Mouse (Mus musculus): ENCODE data around the gene Grm4.

Grm4 gene

GRCm38 (mm10) chr17:27493389-27493788 lies 27.8 kb downstream of the Grm4 start:
- in situ Hi-C loops (cut with MseI, MboI) = loop anchor here in 1 of 2 experiments (10.0 kb wide), 1 partner anchor 329 kb away; the partner anchor contains the start of gene Ip6k3

DNA sequence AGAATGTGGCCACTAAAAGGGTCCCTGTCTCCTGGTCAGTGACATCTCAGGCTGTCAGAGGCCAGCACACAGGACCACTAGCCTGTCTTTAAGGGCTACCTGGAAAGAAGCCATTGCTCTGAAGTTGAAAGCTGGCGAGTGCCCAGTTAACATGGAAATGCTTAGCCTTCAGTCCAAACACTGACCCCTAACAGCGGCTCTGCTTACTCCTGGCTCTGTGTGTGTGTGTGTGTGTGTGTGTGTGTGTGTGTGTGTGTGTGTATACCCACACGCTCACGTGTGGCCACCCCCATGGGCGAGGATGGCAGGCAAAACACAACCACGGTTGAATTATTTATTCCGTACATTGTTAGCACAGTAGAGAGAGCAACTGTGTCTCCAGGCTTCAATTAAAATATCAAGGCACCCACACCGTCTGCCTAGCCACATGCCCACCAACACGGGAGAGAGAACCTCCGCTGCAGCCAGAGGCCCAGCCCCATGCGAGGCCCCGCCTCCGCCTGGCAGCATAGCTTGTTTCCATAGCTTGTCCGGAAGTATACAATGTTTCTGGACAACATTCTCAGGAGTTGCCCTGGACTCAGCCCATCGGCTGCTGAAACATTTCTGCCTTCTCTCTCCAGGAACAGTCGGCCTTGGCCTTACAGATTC lies 32.9 kb downstream of the Grm4 start:
- in situ Hi-C loops (cut with MseI, MboI) = no loop called here

- in situ Hi-C loops (cut with MseI, MboI) = no loop called here
These were observed 35.3 kb downstream of the Grm4 start for GRCm38 (mm10) chr17:27485940-27486339.

- in situ Hi-C loops (cut with MseI, MboI) = no loop called here
These were observed 37.6 kb downstream of the Grm4 start for GRCm38 (mm10) chr17:27483571-27483970.

DNA sequence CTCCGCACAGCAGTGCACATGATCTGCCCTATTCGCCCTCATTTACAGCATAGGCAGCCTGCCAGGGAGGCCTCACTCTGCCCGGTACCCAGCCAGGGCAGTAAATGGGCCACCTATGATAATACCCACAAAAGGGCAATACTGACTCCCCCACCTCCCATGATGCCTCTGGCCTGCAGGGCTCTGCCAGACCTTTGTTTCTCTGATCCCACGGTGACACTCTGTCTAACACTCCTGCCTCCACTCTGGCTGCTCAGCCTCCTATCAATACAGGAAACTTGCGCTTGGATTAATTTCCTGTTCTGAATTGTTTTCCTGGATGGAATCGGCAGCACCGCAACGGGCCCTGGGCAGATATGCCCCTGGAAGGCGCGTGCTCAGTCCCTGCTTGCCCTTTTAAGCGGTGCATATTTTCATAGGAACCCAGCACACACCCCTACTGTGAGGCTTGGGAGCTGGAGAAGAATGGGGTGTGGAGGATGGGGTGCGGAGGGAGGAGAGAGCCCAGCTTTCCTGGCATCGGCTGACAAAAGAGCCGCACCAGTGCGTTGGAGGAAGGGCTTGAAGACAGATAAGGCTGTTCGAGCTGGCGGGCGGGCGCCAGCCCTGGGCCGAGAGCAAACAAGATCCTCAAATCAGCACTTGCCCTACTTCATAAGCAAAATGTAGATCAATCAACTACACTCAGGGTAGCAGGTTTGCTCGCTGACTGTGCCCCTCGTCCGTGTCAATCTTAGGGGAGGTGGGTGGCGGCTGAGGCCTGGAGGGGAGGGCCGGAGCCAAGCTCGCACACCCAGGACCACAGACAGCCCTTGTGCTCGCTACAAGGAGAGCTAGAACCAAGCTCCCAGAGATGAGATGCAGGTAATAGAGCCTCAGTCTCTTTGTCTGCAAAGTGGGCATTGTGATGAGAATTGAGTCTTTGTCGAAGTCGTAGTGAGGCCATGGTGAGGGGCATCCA lies 40.8 kb downstream of the Grm4 start:
- in situ Hi-C loops (cut with MseI, MboI) = no loop called here

- in situ Hi-C loops (cut with MseI, MboI) = no loop called here
These were observed 45.6 kb downstream of the Grm4 start for GRCm38 (mm10) chr17:27475650-27476049.

DNA sequence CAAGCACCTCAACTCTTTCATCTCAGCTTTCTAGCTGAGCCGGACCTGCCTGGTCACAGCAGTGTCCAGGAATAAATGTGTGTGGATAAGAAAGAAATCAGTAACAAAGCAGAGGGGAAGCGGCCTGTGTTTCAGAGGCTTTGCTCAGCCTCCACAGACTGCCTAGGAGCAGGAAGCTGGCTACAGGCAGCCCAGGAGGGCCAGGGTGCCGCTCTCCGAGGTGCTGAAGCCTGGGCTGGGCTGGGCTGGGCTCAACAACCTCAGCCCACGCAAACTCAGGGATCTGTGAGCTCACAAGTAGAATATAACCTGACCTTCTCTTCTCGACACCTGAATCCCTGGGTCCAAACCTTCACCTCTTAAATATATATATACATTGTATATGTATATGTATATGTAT lies 54.6 kb downstream of the Grm4 start:
- in situ Hi-C loops (cut with MseI, MboI) = no loop called here

GRCm38 (mm10) chr17:27465924-27466323 lies 55.3 kb downstream of the Grm4 start:
- in situ Hi-C loops (cut with MseI, MboI) = no loop called here

DNA sequence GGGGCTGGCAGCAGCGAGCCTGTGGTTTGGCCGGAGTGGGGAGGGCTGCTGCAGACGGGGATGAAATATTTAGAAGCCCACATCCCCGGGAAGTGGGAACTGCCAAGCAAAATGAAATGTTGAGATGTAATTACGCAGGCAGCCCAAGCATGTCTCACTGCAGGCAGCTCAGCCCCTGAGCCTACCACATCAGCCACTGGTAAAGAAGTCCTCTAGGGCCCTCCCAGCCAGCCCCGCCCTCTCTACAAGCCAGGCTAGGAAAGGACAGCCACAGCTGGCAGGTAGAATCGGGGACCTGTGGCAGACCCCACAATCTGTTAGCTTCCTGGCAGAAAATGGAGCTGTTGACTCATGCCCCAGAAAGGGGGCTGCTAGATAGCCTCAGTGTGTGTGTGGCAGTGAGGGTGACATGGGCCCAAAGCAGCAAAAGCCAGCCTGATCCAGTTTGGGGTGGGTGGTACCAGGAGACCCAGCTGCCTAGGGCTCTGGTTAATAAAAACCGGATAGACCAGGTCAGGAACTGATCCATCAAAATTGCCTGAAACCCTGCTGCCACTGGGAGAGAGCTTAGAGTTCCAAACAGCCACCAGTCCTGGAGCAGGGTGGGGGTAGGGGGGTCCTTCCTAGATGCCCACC lies 56.8 kb downstream of the Grm4 start:
- in situ Hi-C loops (cut with MseI, MboI) = no loop called here

- in situ Hi-C loops (cut with MseI, MboI) = no loop called here
These were observed 61.2 kb downstream of the Grm4 start for GRCm38 (mm10) chr17:27459979-27460378.

DNA sequence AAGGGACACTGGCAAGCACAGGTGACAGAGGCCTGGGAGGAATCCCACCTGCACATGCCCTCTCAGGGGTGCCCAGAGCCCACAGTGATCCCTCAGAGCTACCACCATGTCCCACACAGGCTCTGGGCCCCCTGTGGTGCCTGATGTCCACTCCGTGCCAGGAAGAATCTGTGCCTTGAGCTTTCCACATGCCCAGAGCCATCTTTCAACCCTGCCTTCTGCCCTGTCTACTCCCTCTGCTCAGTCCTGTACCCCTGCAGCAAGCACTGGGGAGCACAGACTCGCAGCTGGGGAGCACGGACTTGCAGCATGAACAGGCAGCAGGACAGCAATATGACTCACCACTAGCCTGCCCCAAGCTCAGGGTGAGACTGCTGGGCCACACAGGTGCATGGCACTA lies 62.0 kb downstream of the Grm4 start:
- in situ Hi-C loops (cut with MseI, MboI) = no loop called here

DNA sequence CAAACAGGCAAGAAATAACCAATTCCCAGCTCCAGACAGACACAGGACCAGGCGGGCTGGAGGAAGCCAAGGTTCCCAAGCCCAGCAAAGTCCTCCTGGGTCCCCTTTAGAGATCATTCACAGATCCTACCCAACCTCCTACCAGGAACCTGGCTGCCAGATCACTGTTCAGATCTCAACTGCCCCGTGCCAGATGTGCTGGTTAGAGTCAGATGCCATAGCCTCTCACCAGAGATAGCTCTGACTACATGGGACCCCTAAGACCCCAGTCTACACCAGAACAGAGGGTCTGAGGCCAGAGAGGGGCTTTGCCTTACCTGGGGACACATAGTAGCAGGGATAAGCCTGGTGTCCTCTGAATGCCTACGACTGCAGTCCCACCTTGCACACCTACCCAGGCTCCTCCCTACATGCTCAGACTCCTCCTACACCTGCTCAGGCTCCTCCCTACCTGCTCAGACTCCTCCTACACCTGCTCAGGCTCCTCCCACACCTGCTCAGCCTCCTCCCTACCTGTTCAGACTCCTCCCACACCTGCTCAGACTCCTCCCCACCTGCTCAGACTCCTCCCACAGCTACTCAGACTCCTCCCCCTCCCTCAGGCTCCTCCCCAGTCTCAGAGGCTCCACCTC lies 63.2 kb downstream of the Grm4 start:
- in situ Hi-C loops (cut with MseI, MboI) = no loop called here

- in situ Hi-C loops (cut with MseI, MboI) = no loop called here
These were observed 64.1 kb downstream of the Grm4 start for GRCm38 (mm10) chr17:27457038-27457577.

DNA sequence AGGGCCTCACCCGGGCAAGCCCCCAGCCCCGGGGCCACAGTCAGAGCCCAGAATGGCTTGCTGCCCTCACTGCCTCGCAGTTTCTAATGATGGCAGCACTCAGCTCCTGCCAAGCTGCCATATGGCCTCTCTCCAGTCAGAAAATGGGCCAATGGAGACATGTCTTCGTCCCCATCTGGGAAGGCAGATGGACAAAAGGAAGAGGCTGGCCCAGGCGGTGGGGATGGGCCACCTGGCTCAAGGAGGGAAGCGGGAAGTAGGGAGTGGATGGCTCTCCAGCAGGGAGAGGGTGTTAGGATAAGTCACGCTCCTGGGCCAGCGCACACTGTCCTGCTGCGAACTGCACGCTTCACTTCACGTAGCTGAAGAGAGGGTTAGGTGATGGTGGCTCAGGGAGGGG lies 64.8 kb downstream of the Grm4 start:
- in situ Hi-C loops (cut with MseI, MboI) = no loop called here

DNA sequence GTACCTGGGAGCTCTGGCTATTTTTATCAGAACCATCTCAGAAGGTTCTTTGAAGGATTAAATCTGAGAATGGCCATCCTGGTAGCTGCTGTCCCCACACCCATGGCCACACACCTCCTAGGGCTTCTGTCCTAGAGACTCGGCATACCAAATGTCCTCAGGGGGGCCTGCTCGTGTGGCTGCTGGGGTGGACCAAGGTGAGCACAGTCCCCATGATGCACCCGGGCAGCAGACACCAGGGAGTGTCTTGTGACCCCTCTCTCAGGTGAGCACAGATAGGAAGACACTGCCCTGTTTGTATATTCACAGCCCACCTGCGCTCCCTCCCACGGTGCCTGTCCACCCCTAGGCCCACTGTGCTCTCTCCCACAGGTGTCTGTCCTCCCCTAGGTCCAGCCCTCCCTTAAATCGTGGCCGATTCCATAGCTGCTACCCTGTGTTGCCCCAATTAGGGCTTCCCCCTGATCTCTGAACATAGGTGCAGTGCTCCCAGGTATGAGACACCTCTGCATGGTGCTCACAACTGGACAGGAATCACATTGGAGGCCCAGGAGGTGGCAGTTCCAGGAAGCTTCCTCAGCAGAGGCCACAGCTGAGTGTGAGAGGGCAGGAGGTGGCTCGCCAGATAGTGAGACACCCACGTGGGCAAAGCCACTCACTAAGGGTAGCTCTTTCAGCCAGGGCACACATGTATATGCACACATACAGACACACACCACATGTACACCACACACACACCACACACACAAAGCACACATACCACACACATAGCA lies 66.0 kb downstream of the Grm4 start:
- in situ Hi-C loops (cut with MseI, MboI) = no loop called here

DNA sequence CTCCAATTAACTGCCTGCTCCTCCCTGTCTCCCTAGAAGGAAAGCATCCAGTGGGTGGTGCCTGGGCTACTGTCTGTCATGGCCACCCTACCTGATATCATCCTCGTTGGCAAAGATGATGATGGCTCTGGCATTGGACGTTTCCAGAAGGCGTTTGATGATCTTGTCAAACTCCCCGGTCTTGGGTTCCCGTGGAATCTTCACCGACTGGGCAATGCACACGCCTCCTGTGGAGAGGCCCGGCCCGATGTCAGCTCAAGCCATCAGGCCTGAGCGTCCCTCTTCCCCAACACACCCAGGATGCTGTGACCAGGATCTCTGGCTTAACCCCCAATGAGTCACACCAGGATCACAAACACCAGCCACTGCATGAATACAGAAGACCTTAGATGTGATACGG lies 66.8 kb downstream of the Grm4 start:
- in situ Hi-C loops (cut with MseI, MboI) = no loop called here

DNA sequence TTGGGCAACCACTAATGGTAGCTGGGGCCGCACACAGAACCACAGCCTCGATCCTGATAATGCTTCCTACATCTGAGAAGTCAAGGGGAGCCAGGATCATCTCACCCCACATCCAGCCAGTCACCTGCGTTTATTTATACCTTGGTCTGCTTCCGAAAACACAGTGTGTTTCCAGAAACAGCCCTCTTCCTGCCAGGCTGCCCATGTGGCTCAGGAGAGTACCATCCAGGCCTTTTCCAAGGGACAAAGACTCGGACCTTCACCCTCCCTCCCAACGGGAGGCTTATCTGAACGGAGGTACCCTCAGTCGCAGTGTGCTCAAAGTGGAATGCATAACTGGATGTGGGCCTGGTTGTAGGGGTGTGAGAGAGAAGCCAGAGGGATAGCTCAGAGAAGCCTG lies 68.2 kb downstream of the Grm4 start:
- in situ Hi-C loops (cut with MseI, MboI) = no loop called here

DNA sequence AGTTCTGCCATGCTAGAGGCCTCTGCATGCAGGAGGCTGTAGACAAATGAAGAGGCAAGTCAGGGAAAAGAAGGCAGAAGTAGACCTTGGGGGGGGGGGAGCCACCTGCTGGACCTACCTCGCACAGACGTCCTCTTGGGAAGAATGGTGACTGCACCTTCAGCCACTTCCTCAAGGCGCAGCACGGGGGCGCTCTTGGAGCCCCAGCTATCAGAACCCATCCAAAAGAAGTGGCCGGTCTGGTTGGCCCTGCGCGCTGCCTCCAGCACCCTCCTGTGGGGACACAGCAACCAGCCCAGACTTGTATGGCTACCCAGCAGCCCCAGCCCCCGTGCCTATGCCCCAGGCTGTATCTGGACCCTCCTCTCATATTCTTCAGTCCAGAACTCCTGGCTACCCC lies 69.4 kb downstream of the Grm4 start:
- in situ Hi-C loops (cut with MseI, MboI) = no loop called here

GRCm38 (mm10) chr17:27451216-27451615 lies 70.0 kb downstream of the Grm4 start:
- in situ Hi-C loops (cut with MseI, MboI) = no loop called here

DNA sequence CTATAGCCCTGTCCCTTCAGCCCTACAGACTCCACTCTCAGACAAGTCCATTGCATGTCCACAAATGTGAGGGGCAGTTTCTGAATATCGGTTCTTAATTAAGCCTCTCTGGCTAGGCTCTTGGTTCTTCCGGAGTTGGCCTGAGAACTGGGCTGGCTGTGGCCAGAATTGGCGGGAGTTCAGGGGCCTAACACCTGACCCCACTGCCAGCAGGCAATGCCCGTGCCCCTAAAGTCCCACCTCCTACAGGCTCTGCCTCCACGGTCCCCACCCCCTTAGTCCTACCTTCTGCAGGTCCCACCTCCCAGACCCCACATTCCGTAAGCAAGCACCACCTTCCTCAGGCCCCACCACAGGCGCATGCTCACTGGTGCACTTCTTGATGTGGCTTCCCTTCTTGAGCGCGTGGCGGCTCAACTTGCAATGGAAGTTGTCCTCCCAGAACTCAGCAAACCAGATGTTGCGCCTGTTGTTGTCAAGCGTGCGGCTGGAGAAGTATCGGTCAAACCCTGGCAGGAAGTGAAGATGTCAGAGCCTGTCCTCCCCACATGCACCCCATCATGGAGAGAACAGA lies 71.4 kb downstream of the Grm4 start:
- in situ Hi-C loops (cut with MseI, MboI) = no loop called here

DNA sequence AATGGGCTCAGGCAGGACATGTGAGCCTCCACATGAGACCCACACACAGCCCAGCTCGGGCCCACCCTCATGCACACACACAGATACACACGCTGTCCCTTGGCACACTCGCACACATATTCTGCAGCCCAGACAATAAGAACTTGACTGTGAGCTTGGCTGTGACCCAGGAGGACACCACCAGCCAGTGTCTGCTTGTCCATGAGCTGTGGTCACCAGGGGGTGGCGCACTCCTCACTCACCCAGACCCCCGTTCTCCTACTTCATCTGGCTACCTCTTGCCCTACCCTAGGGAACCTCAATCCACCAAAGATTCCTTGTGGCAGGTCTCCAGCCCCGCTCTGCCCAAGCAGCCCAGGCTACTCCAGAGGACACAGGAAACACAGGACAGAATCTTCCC lies 72.5 kb downstream of the Grm4 start:
- in situ Hi-C loops (cut with MseI, MboI) = no loop called here

Data from mouse trophoblast stem cell (cell line).